Mouse (Mus musculus) lung, adult 2 months (tissue): Measurements from ENCODE around the gene Ptpre.

Source experiments
- CTCF ChIP-seq: fragments of 200-500 bp; IDR thresholded peaks from 2 replicates; pipeline ENCODE4 v1.5.1; 2011; ENCODE audit warnings: mild to moderate bottlenecking, low read length, control low read depth; ENCODE audit not compliant: insufficient read depth
- POLR2A ChIP-seq: fragments of 200-500 bp; IDR thresholded peaks from 2 replicates; pipeline ENCODE4 v1.6.1; 2011; ENCODE audit warnings: low read depth, mild to moderate bottlenecking, control low read depth, low read length, borderline replicate concordance; ENCODE audit errors: extremely low read depth

- TF ChIP-seq CTCF (no peak), POLR2A (no peak)
Measured at GRCm38 (mm10) chr7:135581128-135581527, 43.8 kb downstream of the Ptpre start.
